Mouse (Mus musculus): ENCODE measurements around the gene Noc2l.

DNA sequence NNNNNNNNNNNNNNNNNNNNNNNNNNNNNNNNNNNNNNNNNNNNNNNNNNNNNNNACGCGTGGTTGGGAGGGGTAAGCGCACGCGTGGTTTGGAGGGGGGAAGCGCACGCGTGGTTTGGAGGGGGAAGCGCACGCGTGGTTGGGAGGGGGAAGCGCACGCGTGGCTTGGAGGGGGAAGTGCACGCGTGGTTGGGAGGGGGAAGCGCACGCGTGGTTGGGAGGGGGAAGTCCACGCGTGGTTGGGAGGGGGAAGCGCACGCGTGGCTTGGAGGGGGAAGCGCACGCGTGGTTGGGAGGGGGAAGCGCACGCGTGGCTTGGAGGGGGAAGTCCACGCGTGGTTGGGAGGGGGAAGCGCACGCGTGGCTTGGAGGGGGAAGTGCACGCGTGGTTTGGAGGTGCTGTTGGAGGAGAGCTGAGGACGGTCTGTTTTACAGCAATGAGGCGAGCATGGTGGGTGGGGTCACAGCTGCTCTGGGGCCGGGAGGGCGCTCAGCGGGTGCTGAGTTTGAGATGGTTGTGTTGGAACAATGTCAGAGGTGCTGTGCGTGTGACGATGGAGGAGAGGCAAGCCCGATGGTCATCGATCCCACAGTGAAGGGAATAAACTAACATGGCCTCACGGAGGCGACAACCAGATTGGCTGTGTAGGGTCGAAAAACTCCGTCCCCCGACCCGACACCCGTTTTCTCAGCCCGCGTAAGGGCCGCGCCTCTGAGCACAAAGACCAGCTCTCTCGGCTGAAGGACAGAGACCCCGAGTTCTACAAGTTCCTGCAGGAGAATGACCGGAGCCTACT lies 1.0 kb downstream of the Noc2l start:
- TF ChIP-seq USF1 (IDR thresholded peaks at IDR 0.05; ENCODE audit: low read depth, low read length) (no peak), CTCF (IDR thresholded peaks at IDR 0.05 in 2 of 3, conservative IDR thresholded peaks at IDR 0.05 in 1 of 3; ENCODE audit: control insufficient read depth in 1 of 3, insufficient read depth in 1 of 3, low read depth in 2 of 3, low read length in 3 of 3, poor library complexity in 1 of 3, severe bottlenecking in 1 of 3) (no peak), ZNF384 (IDR thresholded peaks at IDR 0.05; ENCODE audit: low read depth, low read length) (no peak), MAX (IDR thresholded peaks at IDR 0.05; ENCODE audit: low read length) (no peak), SMC3 (IDR thresholded peaks at IDR 0.05; ENCODE audit: low read depth, low read length) (no peak), CHD2 (IDR thresholded peaks at IDR 0.05; ENCODE audit: low read length) (no peak), USF2 (IDR thresholded peaks at IDR 0.05; ENCODE audit: borderline replicate concordance in 1 of 2, insufficient read depth in 1 of 2, low read depth in 1 of 2, low read length in 2 of 2) (no peak), POLR2A (IDR thresholded peaks at IDR 0.05; ENCODE audit: control insufficient read depth in 1 of 2, insufficient read depth in 1 of 2, low read depth in 1 of 2, low read length in 2 of 2, poor library complexity in 1 of 2) (no peak; a peak in 1 of 4 replicates)

Measured in MEL (cell line).